Mouse (Mus musculus) megakaryocyte-erythroid progenitor cell, adult 5-6 weeks (primary cell): ENCODE results near the gene Mras. TPM values are rescaled to one million over a fixed set of nuclear protein-coding genes. Genes with fewer than 3 reads are reported as not detected.

Source experiments
- ATAC-seq: replicated peaks from 2 replicates; pipeline ENCODE4 v1.8.0; 2016; ENCODE audit warnings: mild to moderate bottlenecking, inconsistent platforms; ENCODE audit not compliant: severe bottlenecking, poor library complexity, low FRiP score, low TSS enrichment
- total RNA-seq, 2 experiments: library from RNA; stranded (forward) in 1 of 2; stranded (reverse) in 1 of 2; fragments of 200-1000, 215-1000 nt in 1 of 2; fragments of >200 nt in 1 of 2; fragmentation: Nextera tagmentation in 1 of 2; gene quantifications; 2 replicates each; pipeline ENCODE4 v1.2.3; 2014 to 2017

Mras gene
- total RNA-seq (2014; fragmentation: Nextera tagmentation) (not detected in 2 replicates), total RNA-seq (2017) (not detected in 2 replicates)

DNA sequence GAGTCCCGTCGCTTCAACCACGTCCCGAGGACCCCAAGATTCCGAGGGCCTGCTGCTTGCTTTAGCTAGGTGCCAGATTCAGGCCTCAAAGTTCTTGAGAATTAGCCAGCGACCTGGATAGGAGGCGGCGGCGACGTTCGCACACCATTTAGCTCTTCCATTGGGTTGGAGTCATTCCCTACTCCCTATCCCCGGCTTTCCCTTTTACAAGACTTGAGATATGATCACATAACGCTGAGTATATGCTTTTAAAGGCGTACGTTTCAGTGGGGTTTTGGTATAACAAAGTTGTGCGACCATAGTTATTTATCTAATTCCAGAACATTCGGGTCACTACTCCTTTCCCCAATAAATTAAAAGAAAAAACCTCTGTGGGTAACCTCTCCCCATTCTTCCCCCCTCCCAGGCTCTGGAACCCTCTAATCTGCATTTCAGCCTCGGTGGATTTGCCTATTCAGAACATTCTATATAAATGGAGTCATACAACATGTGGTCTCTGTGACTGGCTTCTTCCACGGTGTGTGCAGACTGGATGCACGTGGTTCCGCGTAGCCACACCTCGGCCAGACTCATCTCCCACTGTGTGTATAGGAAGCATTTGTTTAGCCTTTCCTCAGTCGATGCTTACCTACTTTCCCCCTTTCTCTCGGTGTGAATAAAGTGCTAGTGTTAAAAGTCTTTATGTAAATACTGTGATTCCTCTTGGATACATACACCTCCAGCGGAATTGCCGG is at the start of gene Mras:
Gene Mras (minus strand): TSS at position 351 of the 734 bp plus-strand sequence.
- ATAC-seq = peak; percentile 2; the same call in 1 of the 2 replicates

DNA sequence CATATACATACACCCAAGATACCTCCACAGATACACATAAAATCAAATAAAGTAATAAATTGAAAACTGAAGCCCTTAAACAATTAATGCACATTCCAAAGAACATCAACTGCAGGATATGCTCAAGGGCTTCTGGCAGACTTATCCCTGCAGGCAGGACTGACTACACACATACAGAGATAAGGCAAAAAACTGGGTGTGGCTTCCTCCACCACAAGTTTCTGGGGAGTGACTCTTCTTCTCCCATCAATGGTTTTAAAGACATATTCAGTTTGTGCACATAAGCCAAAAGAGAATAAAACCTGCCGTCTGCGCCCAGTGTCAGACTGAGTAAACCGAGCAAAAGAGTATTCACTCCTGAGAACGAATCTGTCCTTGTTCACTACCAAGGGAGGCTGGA is 48.0 kb upstream of the Mras start:
- ATAC-seq = peak; percentile 98

GRCm38 (mm10) chr9:99484632-99485031 is 47.5 kb upstream of the Mras start:
- ATAC-seq = no peak

- ATAC-seq = no peak
These were observed 46.0 kb upstream of the Mras start for GRCm38 (mm10) chr9:99483191-99483590.

- ATAC-seq = no peak
These were observed 43.6 kb upstream of the Mras start for GRCm38 (mm10) chr9:99480764-99481163.

- 0 out of 2 replicates have a peak, but pooled peaks have one; percentile 51 for ATAC-seq
These were observed 42.1 kb upstream of the Mras start for GRCm38 (mm10) chr9:99479181-99479711.

GRCm38 (mm10) chr9:99471334-99471733 is 34.2 kb upstream of the Mras start:
- ATAC-seq = no peak

DNA sequence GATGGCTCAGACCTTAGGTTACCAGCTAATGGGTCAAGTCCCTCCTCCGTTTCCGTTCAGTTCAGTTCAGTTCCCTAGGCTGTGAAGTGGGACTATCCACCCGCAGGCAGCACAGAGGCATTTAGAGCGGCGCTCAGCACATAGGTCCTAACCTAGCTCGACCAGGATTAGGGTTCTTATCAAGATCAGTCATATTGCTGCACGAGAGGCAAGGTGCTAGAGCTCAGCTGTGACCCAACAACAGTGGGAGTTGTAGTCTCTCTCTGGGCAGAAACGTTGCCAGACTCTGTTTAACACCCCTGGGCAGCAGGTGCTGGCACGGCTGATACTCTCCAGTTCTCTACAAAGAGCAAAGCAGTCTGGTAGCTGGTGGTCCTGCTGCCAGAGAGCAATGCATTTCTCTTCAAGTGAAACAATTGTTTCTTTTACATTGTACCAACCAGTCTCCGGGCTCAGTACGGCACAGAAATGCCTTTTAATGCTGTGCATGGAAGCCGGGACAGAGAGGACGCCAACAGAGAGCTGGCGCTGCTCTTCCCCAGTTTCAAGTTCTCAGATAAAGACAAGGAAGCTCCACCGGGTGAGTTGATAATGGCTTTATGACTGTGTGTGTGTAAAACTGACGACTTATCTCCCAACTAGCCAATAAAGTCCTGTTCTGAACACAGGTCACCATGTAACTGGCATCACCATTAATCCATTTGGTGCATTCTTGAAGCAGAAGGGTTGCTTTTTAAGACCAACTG is 33.3 kb upstream of the Mras start:
- ATAC-seq = peak; percentile 88

DNA sequence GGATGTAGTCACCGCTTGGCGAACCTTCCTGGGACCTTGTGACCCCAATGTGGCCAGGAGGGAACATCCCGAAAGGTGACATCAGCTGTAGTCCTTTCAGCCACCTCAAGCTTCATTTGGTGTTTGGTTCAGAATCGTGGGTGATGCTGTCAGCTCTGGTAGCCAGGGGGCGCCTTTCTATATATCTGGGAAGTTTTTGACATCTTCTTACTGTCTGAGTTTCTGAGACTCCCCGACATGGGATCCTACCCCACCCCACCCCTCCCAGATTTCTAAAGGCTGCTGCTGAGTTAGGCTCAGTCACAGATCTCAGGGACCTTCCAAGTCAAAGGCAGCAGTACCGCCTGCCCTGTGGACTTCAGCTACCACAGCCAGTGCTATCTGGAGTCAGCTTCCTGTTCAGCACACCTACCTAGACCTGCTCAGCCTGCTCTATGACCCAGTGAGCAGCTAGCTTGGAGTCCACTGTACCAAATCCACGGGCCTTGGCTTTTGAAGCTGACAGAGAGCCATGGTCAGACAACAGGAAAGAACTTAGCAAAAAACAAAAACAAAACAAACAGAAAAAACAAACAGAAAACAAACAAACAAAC is 32.6 kb upstream of the Mras start:
- ATAC-seq = peak; percentile 39

GRCm38 (mm10) chr9:99468572-99468971 is 31.4 kb upstream of the Mras start:
- no peak for ATAC-seq

DNA sequence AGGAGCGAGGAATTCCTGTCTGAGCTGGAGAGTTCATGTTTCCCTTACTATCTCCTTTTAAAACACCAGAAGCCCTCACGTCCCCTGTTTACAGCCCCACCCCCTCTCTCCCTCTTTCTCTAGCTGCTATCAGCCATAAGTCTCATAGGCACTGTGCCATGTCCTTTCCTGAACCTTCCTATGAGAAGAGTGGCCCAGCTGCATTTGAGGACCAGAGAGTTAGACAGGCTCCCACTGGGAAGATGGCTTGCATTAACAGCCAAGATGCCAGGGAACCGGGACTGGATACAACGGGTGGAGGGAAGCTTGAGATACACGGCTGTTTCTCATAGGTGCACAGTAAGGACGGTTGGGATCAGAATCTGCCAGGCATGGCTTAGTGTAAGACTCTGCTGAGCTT is 27.7 kb upstream of the Mras start:
- ATAC-seq = no peak

DNA sequence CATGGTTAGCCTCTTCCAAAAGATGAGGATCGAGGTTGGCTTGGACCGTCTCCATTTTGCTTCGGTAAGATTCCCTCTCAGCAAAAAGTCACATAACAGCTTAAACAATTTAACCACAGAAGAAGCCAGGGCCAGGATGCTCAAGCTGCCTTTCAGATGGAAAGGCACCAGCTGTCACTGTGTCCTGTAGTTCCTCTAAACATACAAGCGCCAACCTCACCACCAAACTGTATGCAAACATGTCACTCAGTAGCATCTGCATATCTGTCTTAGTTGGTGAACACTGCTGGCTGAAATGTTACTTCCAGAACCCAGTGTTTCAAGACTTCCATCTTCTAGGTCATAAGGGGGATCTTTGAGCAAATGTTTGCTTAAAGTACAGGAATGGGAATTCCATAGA is 22.5 kb upstream of the Mras start:
- ATAC-seq = no peak

DNA sequence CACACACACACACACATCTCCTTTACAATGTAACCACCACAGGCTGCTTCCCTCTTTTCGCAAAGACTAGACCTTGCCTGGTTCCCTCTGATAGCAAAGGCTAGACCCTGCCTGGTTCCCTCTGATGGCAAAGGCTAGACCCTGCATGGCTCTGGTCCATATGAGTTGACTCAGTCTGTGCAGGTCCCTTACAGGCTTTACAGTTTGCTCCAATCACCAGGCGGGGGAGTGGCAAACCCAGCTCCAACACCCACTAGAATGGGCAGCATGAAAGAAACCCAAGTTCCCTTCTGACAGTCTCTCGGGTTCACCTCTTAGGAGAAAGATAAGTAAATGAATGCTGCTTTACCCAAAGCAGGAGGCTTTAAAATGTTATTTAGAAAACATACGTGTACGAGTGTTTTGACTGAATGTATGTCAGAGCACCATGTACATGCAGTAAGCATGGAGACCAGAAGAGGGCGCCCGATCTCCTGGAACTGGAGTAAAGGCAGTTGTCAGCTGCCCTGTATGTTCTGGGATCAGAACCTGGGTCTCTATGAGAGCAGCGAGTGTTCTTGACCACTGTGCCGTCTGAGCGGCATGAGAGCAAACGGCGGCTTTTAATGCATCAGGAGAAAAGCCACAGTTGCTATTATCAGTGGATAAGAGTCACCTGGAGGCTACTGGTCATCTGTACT is 21.5 kb upstream of the Mras start:
- peak; percentile 80 for ATAC-seq

DNA sequence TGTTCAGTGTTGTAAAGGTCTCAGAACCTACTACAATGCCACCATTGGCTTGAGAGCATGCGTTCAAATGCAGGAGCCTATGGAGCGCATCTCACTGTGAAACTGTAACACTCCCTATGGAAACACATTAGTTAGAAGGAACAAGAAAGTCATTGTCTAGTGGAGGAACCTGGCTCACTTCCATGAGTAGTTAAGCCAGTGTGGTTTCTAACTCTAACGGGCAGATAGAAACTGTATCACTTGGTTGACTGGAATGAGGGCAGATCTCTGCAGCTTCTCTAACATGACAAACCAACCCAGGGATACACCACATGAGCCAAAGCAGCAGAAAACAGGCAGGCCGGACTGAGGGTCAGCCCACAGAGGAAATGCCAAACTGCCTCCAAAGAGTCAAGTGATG is 17.0 kb upstream of the Mras start:
- no peak for ATAC-seq

- 0 out of 2 replicates have a peak, but pooled peaks have one; percentile 32 for ATAC-seq
These were observed 14.0 kb upstream of the Mras start, which contains the start of gene Nme9 for GRCm38 (mm10) chr9:99451161-99451560. Gene Nme9, plus strand, starts transcription at chr9:99451475.

DNA sequence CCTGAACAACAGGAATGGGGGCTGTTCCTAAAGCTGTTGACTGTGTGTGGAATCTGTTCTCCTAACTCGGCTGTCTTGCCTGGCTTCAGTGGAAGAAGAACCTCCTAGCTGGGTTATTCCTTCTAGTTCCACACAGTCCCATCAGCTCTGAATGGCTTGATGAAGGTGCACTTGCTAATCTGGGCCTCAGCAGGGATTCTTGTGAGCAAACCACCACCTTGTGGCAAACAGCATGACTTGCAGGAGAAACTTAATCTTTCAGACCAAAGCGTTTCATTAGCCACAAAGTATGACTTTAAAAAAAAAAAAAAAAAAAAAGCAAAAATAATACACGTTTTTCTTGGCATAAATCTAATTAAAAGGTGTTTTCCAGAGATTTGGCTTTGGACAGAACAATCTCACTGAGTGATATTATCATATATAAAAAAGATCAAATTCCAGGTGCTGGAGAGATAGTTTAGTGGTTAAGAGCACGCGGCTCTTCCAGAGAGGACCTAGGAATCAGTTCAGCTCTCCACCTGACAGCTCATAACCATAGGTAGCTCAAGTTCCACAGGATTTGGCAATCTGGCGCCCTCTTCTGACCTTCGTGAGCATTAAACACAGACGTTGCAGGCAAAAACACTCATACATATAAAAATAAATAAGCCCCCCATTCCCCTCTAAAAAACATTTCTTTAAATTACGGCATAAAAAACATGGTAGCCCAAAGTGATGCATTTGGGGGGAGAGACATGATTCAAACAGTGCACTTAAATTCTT is 12.9 kb upstream of the Mras start:
- ATAC-seq = peak; percentile 74

GRCm38 (mm10) chr9:99447323-99447722 is 10.1 kb upstream of the Mras start:
- no peak for ATAC-seq

DNA sequence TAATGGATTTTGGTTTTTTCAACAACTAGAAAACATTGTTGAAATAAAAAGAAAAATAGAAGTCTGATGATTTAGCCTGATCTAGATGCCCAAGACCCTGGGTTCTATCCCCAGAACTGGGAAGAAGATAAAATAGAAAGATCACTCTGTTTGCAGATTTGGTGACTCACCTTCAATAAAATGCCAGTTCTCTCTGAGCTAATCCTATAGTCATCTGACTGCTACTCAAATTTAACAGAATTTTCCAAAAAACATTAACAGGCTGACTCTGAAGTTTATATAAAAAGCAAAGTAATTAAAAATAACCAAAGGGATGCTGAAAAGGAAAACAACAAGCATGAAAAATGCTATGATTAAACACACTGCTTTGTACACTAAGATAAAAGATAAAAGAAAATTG is 9.1 kb upstream of the Mras start:
- ATAC-seq = no peak
